Mouse (Mus musculus): Measurements from ENCODE around the gene Smndc1.

- TF ChIP-seq POLR2A (IDR thresholded peaks at IDR 0.05; ENCODE audit: insufficient read length, low read depth) (no peak), MYOG (IDR thresholded peaks at IDR 0.05; ENCODE audit: control insufficient read depth in 1 of 3, insufficient read depth in 1 of 3, insufficient read length in 2 of 3, low read depth in 2 of 3) (no peak), POLR2AphosphoS2 (IDR thresholded peaks at IDR 0.05; ENCODE audit: insufficient read length, low read depth) (no peak), TCF3 (IDR thresholded peaks at IDR 0.05; ENCODE audit: insufficient read length, low read depth) (no peak), USF1 (IDR thresholded peaks at IDR 0.05; ENCODE audit: low read depth) (no peak)
Measured at GRCm38 (mm10) chr19:53331882-53332500, 58.4 kb downstream of the Smndc1 start.

Measured in myocyte (in vitro differentiated cells).